Mouse (Mus musculus) neutrophil, adult 83 days (primary cell): Measurements from ENCODE around the gene Slc39a5. TPM values are rescaled to one million over a fixed set of nuclear protein-coding genes. Genes with fewer than 3 reads are reported as not detected.

ENCODE experiments used
- total RNA-seq, 2 experiments: library from RNA; stranded (reverse); gene quantifications; one replicate each; pipeline ENCODE4 v1.2.4; 2023

Gene Slc39a5
- not detected for total RNA-seq

DNA sequence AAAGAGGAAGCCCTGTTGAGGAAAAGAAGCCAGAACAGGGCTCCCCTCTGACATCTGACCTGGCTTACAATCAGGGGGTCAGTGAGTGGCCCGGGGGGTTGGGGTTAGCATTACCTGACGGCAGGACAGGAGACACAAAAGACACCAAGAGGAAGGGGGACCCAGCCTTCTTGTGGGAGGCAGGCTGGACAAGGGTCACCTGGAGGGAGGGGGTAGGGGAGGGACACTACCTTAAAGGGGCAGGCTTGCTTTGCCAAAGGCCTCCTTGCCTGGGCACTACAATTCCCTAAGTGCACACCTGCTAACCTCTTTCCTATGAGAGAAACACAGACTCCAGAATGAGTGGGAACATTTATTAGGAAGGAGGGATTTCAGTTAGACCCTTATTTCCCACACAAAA, at the start of gene Slc39a5:
TSS of gene Slc39a5 (minus strand) at position 174 of the 400 bp plus-strand sequence.

DNA sequence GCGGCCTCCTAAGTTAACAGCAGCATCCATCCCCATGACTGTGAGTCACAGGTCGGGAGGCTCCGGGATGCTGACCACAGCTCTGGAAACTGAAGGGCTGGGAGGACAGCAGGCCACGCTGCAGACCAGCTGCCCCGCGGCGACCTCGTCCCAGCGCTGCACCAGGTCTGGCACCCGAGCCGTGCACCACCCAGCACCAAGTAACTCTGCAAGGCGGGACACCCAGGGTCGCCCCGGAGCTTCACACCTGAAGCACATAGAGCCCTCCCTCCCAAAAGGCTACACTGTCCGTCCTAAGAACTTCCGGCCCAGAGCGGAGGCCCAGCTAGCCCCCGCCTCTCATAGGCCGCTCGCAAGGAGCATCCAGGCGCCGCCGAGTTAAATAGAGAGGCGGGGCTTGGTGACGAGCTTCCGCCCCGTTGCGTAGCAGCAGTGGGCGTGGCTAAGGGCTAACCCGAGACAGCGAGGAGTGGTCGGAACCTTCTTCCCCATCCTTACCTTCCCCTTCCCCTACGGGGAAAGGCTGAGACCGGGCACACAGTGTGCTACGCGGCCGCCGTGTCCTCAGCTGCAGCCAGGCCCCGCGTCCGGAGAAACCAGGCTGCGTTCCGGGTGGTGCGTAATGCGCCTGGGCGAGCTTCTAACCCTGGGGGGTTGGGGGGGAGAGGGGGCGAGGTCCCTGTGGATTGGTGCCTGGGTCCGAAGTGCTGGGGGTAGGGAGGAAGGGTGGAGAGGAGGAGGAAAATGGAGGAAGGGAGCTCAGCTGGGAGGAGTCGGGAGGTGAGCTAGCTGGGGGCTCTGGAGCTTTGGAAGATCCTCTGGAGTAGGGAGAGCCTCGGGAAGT, 10.4 kb upstream of the Slc39a5 start, which contains the start of the genes Nabp2 and Rnf41:
TSS of gene Nabp2 (minus strand) at position 282 of the 844 bp plus-strand sequence.
TSS of gene Rnf41 (plus strand) at position 447 of the 844 bp plus-strand sequence.

DNA sequence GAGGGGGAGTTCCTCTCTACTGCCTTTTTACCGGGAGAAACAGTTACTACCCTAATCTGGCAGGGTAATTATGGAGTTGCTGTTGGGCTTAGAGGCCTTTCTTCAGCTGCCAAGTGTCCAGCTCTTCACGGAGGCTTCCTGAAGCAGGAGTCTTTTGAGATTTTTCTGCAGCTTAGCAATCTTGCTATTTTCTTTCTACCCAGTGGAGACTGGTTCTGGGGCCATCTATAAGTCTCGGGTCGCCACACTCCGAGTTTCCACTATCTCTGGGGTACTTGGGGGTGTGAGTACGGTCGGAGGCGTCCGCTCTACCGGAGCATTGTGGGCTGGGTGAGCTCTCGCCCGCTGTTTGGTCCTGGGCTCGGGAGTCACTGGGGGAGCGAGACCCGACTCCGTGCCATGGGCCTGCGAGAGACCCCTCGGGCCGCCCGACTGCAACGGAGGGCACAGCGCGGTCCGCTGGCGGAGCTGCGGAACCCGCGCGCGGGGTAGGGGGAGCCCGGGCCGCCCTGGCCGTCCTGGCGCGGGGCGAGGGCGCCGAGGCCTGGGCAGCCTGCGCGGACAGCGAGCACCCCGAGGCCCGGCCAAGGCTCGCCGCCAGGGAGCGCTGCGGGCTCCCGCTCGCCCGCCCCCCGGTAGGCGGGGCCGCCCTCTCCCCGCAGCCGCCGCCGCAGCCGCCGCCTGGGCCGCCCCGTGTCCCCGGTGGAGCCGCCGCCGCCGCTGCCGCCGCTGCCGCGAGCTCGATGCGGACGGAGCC, 24.4 kb downstream of the Slc39a5 start, which contains the start of gene Ankrd52:
TSS of gene Ankrd52 (plus strand) at position 661 of the 757 bp plus-strand sequence.

DNA sequence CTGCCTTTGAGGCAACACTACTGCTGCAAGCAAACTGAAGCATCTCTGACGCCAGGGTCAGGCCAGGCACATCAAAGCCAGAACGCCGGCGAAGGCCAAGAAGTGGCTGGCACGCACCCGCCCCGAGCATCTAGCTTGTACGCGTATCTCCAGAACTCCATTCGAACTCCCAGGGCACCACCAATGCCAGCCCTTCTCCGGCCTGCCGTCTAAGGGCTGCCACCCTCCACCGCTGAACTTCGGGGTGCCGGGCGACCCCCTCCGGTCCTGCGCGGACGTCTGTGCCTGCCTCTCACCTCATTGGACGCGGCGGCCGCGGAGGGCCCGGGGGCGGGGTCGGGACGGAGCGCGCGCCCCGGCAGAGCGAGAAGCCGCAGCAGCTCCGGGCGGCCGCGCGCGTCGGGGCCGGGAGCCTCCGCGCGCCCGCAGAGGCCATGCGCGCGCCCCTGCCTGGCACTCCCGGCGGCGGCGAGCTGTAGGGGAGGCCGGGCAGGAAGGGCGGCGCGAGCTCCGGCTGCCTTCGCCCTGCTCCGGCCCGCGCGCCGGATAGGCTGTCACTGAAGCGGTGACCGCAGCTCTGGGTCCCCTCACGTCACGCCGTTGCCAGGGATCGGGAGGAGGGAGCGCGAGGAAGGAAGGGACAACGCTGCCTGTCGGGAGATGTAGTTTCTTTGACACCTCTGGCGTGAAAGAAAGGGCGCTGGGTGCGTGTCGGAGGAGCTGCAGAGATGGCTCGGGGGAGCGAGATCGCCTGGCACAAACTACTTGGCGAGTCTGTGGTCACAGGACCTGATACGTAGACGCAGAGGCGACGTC, 32.4 kb downstream of the Slc39a5 start, which contains the start of gene Coq10a:
TSS of gene Coq10a (minus strand) at position 596 of the 816 bp plus-strand sequence.

Other genes starting within 250 kb of the Slc39a5 start
- gene Rbms2, start 220.9 kb downstream of the Slc39a5 start, total RNA-seq = 10 to 100 TPM; 10.7 to 11.5 TPM
- gene Gls2, start 206.8 kb downstream of the Slc39a5 start, total RNA-seq = 1 to 10 TPM; 1.0 to 1.6 TPM
- gene Spryd4, start 189.4 kb downstream of the Slc39a5 start, total RNA-seq = 1 to 10 TPM; 4.2 to 6.3 TPM
- under 1 TPM in 1 of 2 experiments, not detected in 1; 0.15 TPM for gene Mip, start 175.4 kb downstream of the Slc39a5 start, total RNA-seq
- gene Timeless, start 169.2 kb downstream of the Slc39a5 start, total RNA-seq = 10 to 100 TPM; 29.4 to 41.0 TPM
- gene Apon, start 147.1 kb downstream of the Slc39a5 start, total RNA-seq = under 1 TPM in 1 of 2 experiments, not detected in 1; 0.46 TPM
- gene Apof, start 132.6 kb downstream of the Slc39a5 start, total RNA-seq = not detected
- gene Stat2, start 130.7 kb downstream of the Slc39a5 start, total RNA-seq = 10 to 100 TPM; 36.7 to 45.1 TPM
- not detected for gene Il23a, start 102.5 kb downstream of the Slc39a5 start, total RNA-seq
- 10 to 100 TPM; 30.3 to 33.9 TPM for gene Pan2, start 97.9 kb downstream of the Slc39a5 start, total RNA-seq
- gene Cnpy2, start 78.8 kb downstream of the Slc39a5 start, total RNA-seq = 10 to 100 TPM; 34.4 to 34.6 TPM
- gene Cs, start 63.5 kb downstream of the Slc39a5 start, total RNA-seq = 100 to 1,000 TPM; 101 to 107 TPM
- 10 to 100 TPM; 15.7 to 16.2 TPM for gene Coq10a, start 32.2 kb downstream of the Slc39a5 start, total RNA-seq
- 10 to 100 TPM; 39.9 to 40.3 TPM for gene Ankrd52, start 24.1 kb downstream of the Slc39a5 start, total RNA-seq
- gene Nabp2, start 10.3 kb upstream of the Slc39a5 start, total RNA-seq = 10 to 100 TPM; 36.2 to 39.9 TPM
- 10 to 100 TPM; 34.9 to 38.0 TPM for gene Rnf41, start 10.4 kb upstream of the Slc39a5 start, total RNA-seq
- 10 to 100 TPM; 94.8 to 95.9 TPM for gene Smarcc2, start 58.0 kb upstream of the Slc39a5 start, total RNA-seq
- 1,000 to 10,000 TPM; 1,082 to 1,094 TPM for gene Myl6, start 92.9 kb upstream of the Slc39a5 start, total RNA-seq
- gene Myl6b, start 97.5 kb upstream of the Slc39a5 start, total RNA-seq = 1 to 10 TPM; 2.3 to 2.7 TPM
- 100 to 1,000 TPM; 141 to 160 TPM for gene Esyt1, start 124.6 kb upstream of the Slc39a5 start, total RNA-seq
- gene Zc3h10, start 146.5 kb upstream of the Slc39a5 start, total RNA-seq = 10 to 100 TPM; 25.3 to 27.3 TPM
- gene Rpl41, start 148.1 kb upstream of the Slc39a5 start, total RNA-seq = 1,000 to 10,000 TPM; 1,718 to 1,914 TPM
- 10 to 100 TPM; 50.1 to 53.8 TPM for gene Pa2g4, start 164.8 kb upstream of the Slc39a5 start, total RNA-seq
- gene Erbb3, start 188.4 kb upstream of the Slc39a5 start, total RNA-seq = 1 to 10 TPM in 1 of 2 experiments, under 1 TPM in 1; 0.85 to 1.1 TPM
- 100 to 1,000 TPM; 512 to 560 TPM for gene Rps26, start 225.5 kb upstream of the Slc39a5 start, total RNA-seq
- not detected for gene Ikzf4, start 244.8 kb upstream of the Slc39a5 start, total RNA-seq